Mouse (Mus musculus) intestine, embryonic 15.5 days (tissue): ENCODE measurements around the gene Mns1. TPM values are rescaled to one million over a fixed set of nuclear protein-coding genes. Genes with fewer than 3 reads are reported as not detected.
A peak's percentile ranks its signal among the peaks of the same experiment; 100 is the strongest.

ENCODE experiments used
- ATAC-seq: fragments of 200-750 bp; cut with Nextera tagmentation; 2 replicates; pipeline ENCODE4 v1.8.0; 2017; ENCODE audit warnings: moderate TSS enrichment, moderate library complexity
- H3K27ac ChIP-seq: fragments of 300-500 bp; sonication (generic); 2 replicates; pipeline ENCODE4 v1.5.1; 2015; ENCODE audit warnings: mild to moderate bottlenecking, inconsistent platforms
- H3K27me3 ChIP-seq: fragments of 300-500 bp; sonication (generic); replicated peaks from 2 replicates; pipeline ENCODE4 v1.6.1; 2015; ENCODE audit warnings: inconsistent platforms
- H3K36me3 ChIP-seq: fragments of 300-500 bp; sonication (generic); 2 replicates; pipeline ENCODE4 v1.6.1; 2015; ENCODE audit warnings: inconsistent platforms
- H3K4me1 ChIP-seq: fragments of 300-500 bp; sonication (generic); replicated peaks from 2 replicates; pipeline ENCODE4 v1.6.1; 2015; ENCODE audit warnings: inconsistent platforms
- H3K4me2 ChIP-seq: fragments of 300-500 bp; sonication (generic); replicated peaks from 2 replicates; pipeline ENCODE4 v1.6.1; 2015; ENCODE audit warnings: mild to moderate bottlenecking, inconsistent platforms
- H3K4me3 ChIP-seq: fragments of 300-500 bp; sonication (generic); replicated peaks from 2 replicates; pipeline ENCODE4 v1.5.1; 2015; ENCODE audit warnings: inconsistent platforms
- H3K9ac ChIP-seq: fragments of 300-500 bp; sonication (generic); 2 replicates; pipeline ENCODE4 v1.6.1; 2015; ENCODE audit warnings: inconsistent platforms
- H3K9me3 ChIP-seq: fragments of 300-500 bp; sonication (generic); 2 replicates; pipeline ENCODE4 v1.6.1; 2016; ENCODE audit warnings: inconsistent platforms
- WGBS: fragments of 180-500 bp; shearing (Covaris S2); methylation state at CpG from one replicate; pipeline ENCODE4 v1.1.7; 2015; 5-methylcytosine and 5-hydroxymethylcytosine counted together
- polyA plus RNA-seq: library from polyadenylated mRNA; unstranded; fragments of >200 nt; fragmentation: Nextera tagmentation; extraction: Ambion mirVana; gene quantifications from 2 replicates; pipeline ENCODE4 v1.2.1, GENCODE M21; 2015

Mns1 gene
- polyA plus RNA-seq, 1 experiment from 2014 or later, result 17.4 TPM

- Histone ChIP-seq H3K9ac (peak overlapping the region; percentile 41), H3K4me3 (peak overlapping the region; percentile 63), H3K27ac (peak overlapping the region; percentile 32), H3K9me3 (no peaks in the 10 kb centered on the region), H3K4me2 (peak overlapping the region; percentile 79), H3K27me3 (no peaks in the 10 kb centered on the region), H3K4me1 (peaks cover 3% of the 10 kb centered on the region; the same call in 1 of the 2 replicates), H3K36me3 (no peaks in the 10 kb centered on the region)
- peak; percentile 97 for ATAC-seq
- WGBS, result under 1% methylated on average over 32 of the region's 32 CpGs
These were observed 53.9 kb downstream of the Mns1 start for GRCm38 (mm10) chr9:72491559-72492193.

GRCm38 (mm10) chr9:72492194-72492565 lies 54.4 kb downstream of the Mns1 start, which contains the start of gene Tex9:
Gene Tex9, minus strand, starts transcription at chr9:72492212.
- Histone ChIP-seq H3K4me3 (peak within 1 kb of the TSS; percentile 63), H3K27me3 (no peaks in the 10 kb centered on the region), H3K36me3 (no peaks in the 10 kb centered on the region), H3K27ac (peak within 1 kb of the TSS; percentile 32), H3K9ac (peak within 1 kb of the TSS; percentile 41), H3K4me2 (peak within 1 kb of the TSS; percentile 79), H3K9me3 (no peaks in the 10 kb centered on the region), H3K4me1 (peaks cover 3% of the 10 kb centered on the region; the same call in 1 of the 2 replicates)
- peak; percentile 44 for ATAC-seq
- 8% methylated on average over 6 of the region's 6 CpGs for WGBS

- no peak overlapping the region for H3K4me2 ChIP-seq
- H3K9me3 ChIP-seq, result no peaks in the 10 kb centered on the region
- no peak for ATAC-seq
- no peak overlapping the region for H3K27ac ChIP-seq
- H3K4me1 ChIP-seq, result peaks cover 3% of the 10 kb centered on the region; the same call in 1 of the 2 replicates
- no peak overlapping the region for H3K9ac ChIP-seq
- H3K4me3 ChIP-seq, result no peak overlapping the region
- H3K27me3 ChIP-seq, result no peaks in the 10 kb centered on the region
- 80% methylated on average over 2 of the region's 2 CpGs for WGBS
- H3K36me3 ChIP-seq, result no peaks in the 10 kb centered on the region
These were observed 55.7 kb downstream of the Mns1 start for GRCm38 (mm10) chr9:72493465-72493864.

GRCm38 (mm10) chr9:72493984-72494685 lies 56.3 kb downstream of the Mns1 start:
- no peak overlapping the region for H3K4me3 ChIP-seq
- peaks cover 3% of the 10 kb centered on the region; the same call in 1 of the 2 replicates for H3K4me1 ChIP-seq
- no peak overlapping the region for H3K9ac ChIP-seq
- peak; percentile 28 for ATAC-seq
- no peaks in the 10 kb centered on the region for H3K27me3 ChIP-seq
- WGBS, result 78% methylated on average over 3 of the region's 3 CpGs
- H3K36me3 ChIP-seq, result no peaks in the 10 kb centered on the region
- no peak overlapping the region for H3K27ac ChIP-seq
- no peak overlapping the region for H3K4me2 ChIP-seq
- H3K9me3 ChIP-seq, result no peaks in the 10 kb centered on the region

GRCm38 (mm10) chr9:72496691-72497090 lies 58.9 kb downstream of the Mns1 start:
- no peak overlapping the region for H3K9ac ChIP-seq
- no peak overlapping the region for H3K4me3 ChIP-seq
- no peaks in the 10 kb centered on the region for H3K9me3 ChIP-seq
- ATAC-seq, result no peak
- WGBS, result 73% methylated on average over 2 of the region's 2 CpGs
- H3K36me3 ChIP-seq, result no peaks in the 10 kb centered on the region
- no peak overlapping the region for H3K4me2 ChIP-seq
- H3K27me3 ChIP-seq, result no peaks in the 10 kb centered on the region
- peaks cover 3% of the 10 kb centered on the region; the same call in 1 of the 2 replicates for H3K4me1 ChIP-seq
- no peak overlapping the region for H3K27ac ChIP-seq

GRCm38 (mm10) chr9:72497171-72497570 lies 59.4 kb downstream of the Mns1 start:
- WGBS, result 78% methylated on average over 3 of the region's 3 CpGs
- ATAC-seq, result no peak
- Histone ChIP-seq H3K4me2 (no peak overlapping the region), H3K27ac (no peak overlapping the region), H3K9ac (no peak overlapping the region), H3K36me3 (no peaks in the 10 kb centered on the region), H3K4me3 (no peak overlapping the region), H3K27me3 (no peaks in the 10 kb centered on the region), H3K9me3 (no peaks in the 10 kb centered on the region), H3K4me1 (peaks cover 2% of the 10 kb centered on the region; the same call in 1 of the 2 replicates)

Other genes with a start within 250 kb of the Mns1 start
- gene Zfp280d, start 163.2 kb upstream of the Mns1 start, polyA plus RNA-seq, result 21.6 and 24.6 TPM in 2 replicates
- 20.6 and 21.1 TPM in 2 replicates for gene Tex9, start 54.2 kb downstream of the Mns1 start, polyA plus RNA-seq
- gene Rfx7, start 94.2 kb downstream of the Mns1 start, polyA plus RNA-seq, result 10.2 and 10.9 TPM in 2 replicates
- 462 and 512 TPM in 2 replicates for gene Nedd4, start 224.3 kb downstream of the Mns1 start, polyA plus RNA-seq